Mouse (Mus musculus) C2C12 (cell line): ENCODE measurements around the gene Cyp26b1.

Experiments
- CEBPB ChIP-seq: IDR thresholded peaks from one replicate; pipeline ENCODE4 v1.6.1; 2011; ENCODE audit warnings: low read depth, mild to moderate bottlenecking, control low read depth, moderate library complexity
- CTCF ChIP-seq: IDR thresholded peaks from one replicate; pipeline ENCODE4 v1.5.1; 2011; ENCODE audit not compliant: control insufficient read depth, insufficient read depth, insufficient read length
- FOSL1 ChIP-seq: IDR thresholded peaks from one replicate; pipeline ENCODE4 v1.8.0; 2011; ENCODE audit warnings: mild to moderate bottlenecking, low read length; ENCODE audit not compliant: poor library complexity, insufficient read depth, severe bottlenecking
- MAX ChIP-seq: IDR thresholded peaks from one replicate; pipeline ENCODE4 v1.6.1; 2011; ENCODE audit warnings: mild to moderate bottlenecking, control low read depth

- TF ChIP-seq CTCF = no peak
- no peak for TF ChIP-seq CEBPB
- no peak for TF ChIP-seq FOSL1
- TF ChIP-seq MAX = no peak
Observed at GRCm38 (mm10) chr6:84593693-84594092, at the start of gene Cyp26b1.
